Mouse (Mus musculus) small intestine, adult 2 months (tissue): ENCODE measurements around the gene Ubxn7.

Source experiments
- CTCF ChIP-seq: fragments of 200-500 bp; IDR thresholded peaks from 2 replicates; pipeline ENCODE4 v1.5.1; 2012; ENCODE audit warnings: low read depth, mild to moderate bottlenecking, control low read depth, inconsistent platforms, low read length, moderate library complexity, mixed read lengths; ENCODE audit not compliant: insufficient replicate concordance, insufficient read length; ENCODE audit errors: extremely low read depth
- POLR2A ChIP-seq: fragments of 200-500 bp; IDR thresholded peaks from 2 replicates; pipeline ENCODE4 v1.6.1; 2012; ENCODE audit warnings: low read depth, mild to moderate bottlenecking, control low read depth, inconsistent platforms, low read length, moderate library complexity

- TF ChIP-seq CTCF (no peak), POLR2A (no peak)
Observed at GRCm38 (mm10) chr16:32417457-32417856, 85.4 kb downstream of the Ubxn7 start.
